Mouse (Mus musculus): ENCODE measurements around the gene Arhgap31. TPM values are rescaled to one million over a fixed set of nuclear protein-coding genes. Genes with fewer than 3 reads are reported as not detected.

Arhgap31 gene
- polyA plus RNA-seq, 1 experiment: 6.1 TPM

DNA sequence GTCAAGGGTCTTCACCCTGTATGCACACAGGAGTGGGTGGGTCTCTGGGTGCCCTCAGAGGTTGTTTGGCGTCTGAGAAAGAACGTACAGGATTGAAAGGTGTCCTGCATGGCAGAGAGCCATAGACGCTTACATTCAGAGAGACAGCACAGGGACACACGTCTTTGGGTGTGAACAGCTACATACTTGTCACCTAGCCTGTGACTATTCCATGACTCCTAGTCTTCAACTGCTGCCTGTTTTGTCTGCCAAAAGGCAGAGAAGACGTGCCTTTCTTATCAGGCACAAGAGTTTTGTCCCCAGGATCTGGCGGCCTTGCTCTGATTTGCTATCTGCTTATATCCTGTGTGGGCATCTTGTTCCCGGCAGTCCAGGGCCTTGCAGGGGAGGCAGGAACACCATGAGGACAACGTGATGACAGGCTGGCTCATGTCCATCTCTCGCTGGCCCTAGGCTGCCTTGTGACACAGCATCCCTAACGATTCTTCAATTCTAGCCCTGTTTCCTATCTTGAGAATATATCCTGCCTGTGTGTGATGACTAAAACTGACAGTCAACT, 87.2 kb downstream of the Arhgap31 start:
- TF ChIP-seq CTCF (IDR thresholded peaks at IDR 0.05; ENCODE audit: control insufficient read depth, insufficient read depth, low read length) (no peak), POLR2A (IDR thresholded peaks at IDR 0.05; ENCODE audit: borderline replicate concordance, control insufficient read depth, low read depth, low read length) (no peak)
- WGBS: 78% methylated on average over 10 of the region's 10 CpGs
- no peaks in the 10 kb centered on the region for H3K4me1 ChIP-seq (ENCODE audit: control insufficient read depth, insufficient read depth, low read length)
- no peak overlapping the region for H3K27ac ChIP-seq (ENCODE audit: control insufficient read depth, insufficient read depth, low read depth, low read length, poor library complexity)
- H3K4me3 ChIP-seq (replicated peaks; ENCODE audit: control insufficient read depth, low read depth, low read length): no peak overlapping the region

DNA sequence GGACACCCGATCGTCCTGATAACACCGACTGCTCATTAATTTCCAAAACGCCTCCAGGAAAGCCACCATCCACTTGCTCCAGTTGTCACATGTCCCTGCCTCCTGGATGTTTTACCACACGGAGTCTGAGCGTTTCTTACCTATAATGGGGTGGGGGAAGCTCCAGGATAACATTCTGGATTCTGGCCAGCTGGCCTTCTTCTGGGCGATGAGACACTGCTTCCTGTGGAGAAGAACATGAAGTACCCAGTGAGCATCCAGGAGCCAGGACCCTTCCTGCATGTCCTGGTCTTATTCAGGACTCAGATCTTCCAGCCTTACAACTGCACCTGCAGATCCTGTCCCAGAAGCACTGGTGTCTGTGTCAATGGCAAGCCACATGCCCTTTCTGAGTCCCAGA, 87.7 kb downstream of the Arhgap31 start:
- H3K27ac ChIP-seq (ENCODE audit: control insufficient read depth, insufficient read depth, low read depth, low read length, poor library complexity): no peak overlapping the region
- H3K4me1 ChIP-seq (ENCODE audit: control insufficient read depth, insufficient read depth, low read length): no peaks in the 10 kb centered on the region
- no peak overlapping the region for H3K4me3 ChIP-seq (replicated peaks; ENCODE audit: control insufficient read depth, low read depth, low read length)
- TF ChIP-seq CTCF (IDR thresholded peaks at IDR 0.05; ENCODE audit: control insufficient read depth, insufficient read depth, low read length) (no peak), POLR2A (IDR thresholded peaks at IDR 0.05; ENCODE audit: borderline replicate concordance, control insufficient read depth, low read depth, low read length) (no peak)
- WGBS: 79% methylated on average over 7 of the region's 7 CpGs

DNA sequence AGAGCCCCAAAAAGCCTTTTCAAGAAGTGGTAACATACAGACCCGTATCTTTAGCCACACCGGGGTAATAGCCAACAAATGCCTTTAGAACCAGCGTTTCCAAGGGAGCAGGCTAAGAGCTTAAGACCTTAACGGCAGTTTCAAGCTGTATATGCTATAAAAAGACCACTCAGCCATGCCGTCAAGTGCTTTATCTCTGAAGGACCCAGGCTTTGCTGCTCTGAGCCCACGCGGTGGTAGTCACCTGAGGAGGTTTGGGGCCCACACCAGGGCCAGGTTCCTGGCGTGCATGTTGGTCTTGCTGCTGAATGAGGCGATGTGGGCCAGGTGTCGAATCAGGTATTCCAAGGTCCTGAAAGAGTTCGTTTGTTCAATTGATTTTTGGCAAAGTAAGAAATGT, 88.8 kb downstream of the Arhgap31 start:
- TF ChIP-seq CTCF (IDR thresholded peaks at IDR 0.05; ENCODE audit: control insufficient read depth, insufficient read depth, low read length): no peak
- WGBS: 82% methylated on average over 11 of the region's 11 CpGs
- Histone ChIP-seq H3K4me1 (ENCODE audit: control insufficient read depth, insufficient read depth, low read length) (no peaks in the 10 kb centered on the region), H3K27ac (ENCODE audit: control insufficient read depth, insufficient read depth, low read depth, low read length, poor library complexity) (no peak overlapping the region), H3K4me3 (replicated peaks; ENCODE audit: control insufficient read depth, low read depth, low read length) (no peak overlapping the region)

DNA sequence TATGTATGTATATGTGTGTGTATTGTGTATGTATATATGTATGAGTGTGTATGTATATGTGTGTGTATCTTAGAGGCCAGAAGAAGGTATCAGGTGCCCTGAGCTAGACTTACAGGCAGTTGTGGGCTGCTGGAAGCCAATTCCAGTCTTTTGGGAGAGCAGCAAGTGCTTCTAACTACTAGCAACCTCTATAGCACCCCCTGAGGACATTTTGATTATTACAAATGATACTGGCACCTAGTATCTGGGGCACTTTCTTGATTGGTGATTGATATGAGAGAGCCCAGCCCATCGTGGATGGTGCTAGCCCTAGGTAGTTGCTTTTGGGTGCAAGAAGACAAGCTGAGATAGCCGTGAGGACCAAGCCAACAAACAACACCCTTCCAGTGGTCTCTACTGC, 90.8 kb downstream of the Arhgap31 start:
- Histone ChIP-seq H3K27ac (ENCODE audit: control insufficient read depth, insufficient read depth, low read depth, low read length, poor library complexity) (no peak overlapping the region), H3K4me3 (replicated peaks; ENCODE audit: control insufficient read depth, low read depth, low read length) (no peak overlapping the region), H3K4me1 (ENCODE audit: control insufficient read depth, insufficient read depth, low read length) (no peaks in the 10 kb centered on the region)
- 66% methylated on average over 2 of the region's 2 CpGs for WGBS
- no peak for TF ChIP-seq CTCF (IDR thresholded peaks at IDR 0.05; ENCODE audit: control insufficient read depth, insufficient read depth, low read length)
- no peak for TF ChIP-seq POLR2A (IDR thresholded peaks at IDR 0.05; ENCODE audit: borderline replicate concordance, control insufficient read depth, low read depth, low read length)

- 86% methylated on average over 16 of the region's 16 CpGs for WGBS
- Histone ChIP-seq H3K4me1 (ENCODE audit: control insufficient read depth, insufficient read depth, low read length) (no peaks in the 10 kb centered on the region), H3K4me3 (replicated peaks; ENCODE audit: control insufficient read depth, low read depth, low read length) (no peak overlapping the region), H3K27ac (ENCODE audit: control insufficient read depth, insufficient read depth, low read depth, low read length, poor library complexity) (no peak overlapping the region)
- TF ChIP-seq CTCF (IDR thresholded peaks at IDR 0.05; ENCODE audit: control insufficient read depth, insufficient read depth, low read length): no peak
- no peak for TF ChIP-seq POLR2A (IDR thresholded peaks at IDR 0.05; ENCODE audit: borderline replicate concordance, control insufficient read depth, low read depth, low read length)
Measured at GRCm38 (mm10) chr16:38620696-38621450, 92.2 kb downstream of the Arhgap31 start.

GRCm38 (mm10) chr16:38619054-38619453, 94.0 kb downstream of the Arhgap31 start:
- TF ChIP-seq CTCF (IDR thresholded peaks at IDR 0.05; ENCODE audit: control insufficient read depth, insufficient read depth, low read length) (peak; percentile 87), POLR2A (IDR thresholded peaks at IDR 0.05; ENCODE audit: borderline replicate concordance, control insufficient read depth, low read depth, low read length) (no peak)
- no peak overlapping the region for H3K27ac ChIP-seq (ENCODE audit: control insufficient read depth, insufficient read depth, low read depth, low read length, poor library complexity)
- no peaks in the 10 kb centered on the region for H3K4me1 ChIP-seq (ENCODE audit: control insufficient read depth, insufficient read depth, low read length)
- 29% methylated on average over 6 of the region's 6 CpGs for WGBS
- H3K4me3 ChIP-seq (replicated peaks; ENCODE audit: control insufficient read depth, low read depth, low read length): no peak overlapping the region

GRCm38 (mm10) chr16:38617977-38618376, 95.1 kb downstream of the Arhgap31 start:
- WGBS: 92% methylated on average over 13 of the region's 13 CpGs
- H3K27ac ChIP-seq (ENCODE audit: control insufficient read depth, insufficient read depth, low read depth, low read length, poor library complexity): no peak overlapping the region
- no peaks in the 10 kb centered on the region for H3K4me1 ChIP-seq (ENCODE audit: control insufficient read depth, insufficient read depth, low read length)
- TF ChIP-seq POLR2A (IDR thresholded peaks at IDR 0.05; ENCODE audit: borderline replicate concordance, control insufficient read depth, low read depth, low read length) (no peak), CTCF (IDR thresholded peaks at IDR 0.05; ENCODE audit: control insufficient read depth, insufficient read depth, low read length) (no peak)
- no peak overlapping the region for H3K4me3 ChIP-seq (replicated peaks; ENCODE audit: control insufficient read depth, low read depth, low read length)

GRCm38 (mm10) chr16:38613646-38614045, 99.4 kb downstream of the Arhgap31 start:
- no peaks in the 10 kb centered on the region for H3K4me1 ChIP-seq (ENCODE audit: control insufficient read depth, insufficient read depth, low read length)
- peak overlapping the region; percentile 4 for H3K4me3 ChIP-seq (replicated peaks; ENCODE audit: control insufficient read depth, low read depth, low read length)
- 88% methylated on average over 6 of the region's 6 CpGs for WGBS
- H3K27ac ChIP-seq (ENCODE audit: control insufficient read depth, insufficient read depth, low read depth, low read length, poor library complexity): no peak overlapping the region
- TF ChIP-seq POLR2A (IDR thresholded peaks at IDR 0.05; ENCODE audit: borderline replicate concordance, control insufficient read depth, low read depth, low read length) (no peak), CTCF (IDR thresholded peaks at IDR 0.05; ENCODE audit: control insufficient read depth, insufficient read depth, low read length) (no peak)
